Mouse (Mus musculus): Measurements from ENCODE around the gene Smagp. TPM values are rescaled to one million over a fixed set of nuclear protein-coding genes. Genes with fewer than 3 reads are reported as not detected.
A peak's percentile ranks its signal among the peaks of the same experiment; 100 is the strongest.

The Smagp gene
- polyA plus RNA-seq, 1 experiment from 2014 or later, result 1.6 TPM

- no peak for DNase-seq (ENCODE audit: low spot score)
- peaks cover 68% of the 10 kb centered on the region for H3K36me3 ChIP-seq (ENCODE audit: control insufficient read depth, insufficient read depth, low read length)
- H3K4me2 ChIP-seq (ENCODE audit: low read length), result no peak overlapping the region
- no peaks in the 10 kb centered on the region for H3K4me1 ChIP-seq (ENCODE audit: control insufficient read depth, insufficient read depth, low read length)
- no peaks in the 10 kb centered on the region for H3K27me3 ChIP-seq (replicated peaks; ENCODE audit: control insufficient read depth, insufficient read depth, low read length)
- no peak overlapping the region for H3K4me3 ChIP-seq (ENCODE audit: low read depth, low read length)
- no peak overlapping the region for H3K9ac ChIP-seq (ENCODE audit: low read length)
- H3K9me3 ChIP-seq (replicated peaks; ENCODE audit: control insufficient read depth, low read length), result no peaks in the 10 kb centered on the region
- ATAC-seq, result no peak
- H3K27ac ChIP-seq (ENCODE audit: low read depth, low read length), result no peak overlapping the region
- WGBS, result 92% methylated on average over 16 of the region's 16 CpGs
These were observed 58.8 kb downstream of the Smagp start for GRCm38 (mm10) chr15:100577972-100578371.

DNA sequence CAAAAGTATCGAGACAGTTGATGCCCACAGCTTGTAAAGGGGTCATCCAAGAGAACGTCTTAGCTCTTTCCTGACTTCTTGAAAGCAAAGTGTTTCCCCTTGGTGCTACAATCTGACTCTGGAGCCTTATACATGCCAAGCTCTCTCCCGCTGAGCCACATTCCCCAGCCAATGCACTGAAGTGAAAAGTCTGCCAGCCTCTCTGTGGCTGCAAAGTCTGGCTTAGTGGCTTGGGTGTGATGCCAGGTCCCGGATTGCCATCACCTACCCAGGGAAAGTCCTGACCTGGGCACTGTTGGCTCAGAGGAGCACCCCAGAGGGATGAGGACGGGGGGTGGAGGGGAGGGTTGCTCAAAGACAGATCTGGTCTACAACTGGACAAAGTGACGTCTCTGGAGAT is 59.9 kb downstream of the Smagp start:
- DNase-seq (ENCODE audit: low spot score) (no peak), ATAC-seq (no peak)
- no peak overlapping the region for H3K4me2 ChIP-seq (ENCODE audit: low read length)
- peaks cover 58% of the 10 kb centered on the region for H3K36me3 ChIP-seq (ENCODE audit: control insufficient read depth, insufficient read depth, low read length)
- H3K4me1 ChIP-seq (ENCODE audit: control insufficient read depth, insufficient read depth, low read length), result no peaks in the 10 kb centered on the region
- no peaks in the 10 kb centered on the region for H3K27me3 ChIP-seq (replicated peaks; ENCODE audit: control insufficient read depth, insufficient read depth, low read length)
- 87% methylated on average over 6 of the region's 6 CpGs for WGBS
- H3K9ac ChIP-seq (ENCODE audit: low read length), result no peak overlapping the region
- no peak overlapping the region for H3K27ac ChIP-seq (ENCODE audit: low read depth, low read length)
- no peak overlapping the region for H3K4me3 ChIP-seq (ENCODE audit: low read depth, low read length)
- no peaks in the 10 kb centered on the region for H3K9me3 ChIP-seq (replicated peaks; ENCODE audit: control insufficient read depth, low read length)

DNA sequence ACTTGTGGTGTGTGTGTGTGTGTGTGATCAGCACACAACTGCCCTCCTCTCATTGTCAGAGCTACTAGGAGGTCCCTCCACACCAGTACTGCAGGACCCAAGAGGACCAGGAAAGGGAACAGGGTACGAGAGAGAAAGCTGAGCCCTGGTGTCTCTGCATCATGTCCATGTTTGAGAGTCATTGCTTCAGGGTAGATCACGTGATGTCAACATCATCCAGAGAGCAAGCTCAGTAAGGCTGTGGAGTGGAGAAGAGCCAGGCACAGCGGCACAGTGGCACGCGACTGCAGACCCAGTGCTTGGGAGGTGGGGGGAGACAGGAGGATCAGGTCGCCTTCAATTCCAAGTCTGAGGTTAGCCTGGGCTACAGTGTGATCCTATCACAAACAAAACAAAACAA is 60.3 kb downstream of the Smagp start:
- Histone ChIP-seq H3K27me3 (replicated peaks; ENCODE audit: control insufficient read depth, insufficient read depth, low read length) (no peaks in the 10 kb centered on the region), H3K27ac (ENCODE audit: low read depth, low read length) (no peak overlapping the region), H3K9me3 (replicated peaks; ENCODE audit: control insufficient read depth, low read length) (no peaks in the 10 kb centered on the region), H3K4me3 (ENCODE audit: low read depth, low read length) (no peak overlapping the region), H3K4me1 (ENCODE audit: control insufficient read depth, insufficient read depth, low read length) (no peaks in the 10 kb centered on the region), H3K9ac (ENCODE audit: low read length) (no peak overlapping the region), H3K4me2 (ENCODE audit: low read length) (no peak overlapping the region), H3K36me3 (ENCODE audit: control insufficient read depth, insufficient read depth, low read length) (peaks cover 53% of the 10 kb centered on the region)
- ATAC-seq (no peak), DNase-seq (ENCODE audit: low spot score) (no peak)
- 85% methylated on average over 6 of the region's 6 CpGs for WGBS

- no peaks in the 10 kb centered on the region for H3K27me3 ChIP-seq (replicated peaks; ENCODE audit: control insufficient read depth, insufficient read depth, low read length)
- H3K4me1 ChIP-seq (ENCODE audit: control insufficient read depth, insufficient read depth, low read length), result no peaks in the 10 kb centered on the region
- ATAC-seq, result no peak
- no peaks in the 10 kb centered on the region for H3K9me3 ChIP-seq (replicated peaks; ENCODE audit: control insufficient read depth, low read length)
- no peak overlapping the region for H3K9ac ChIP-seq (ENCODE audit: low read length)
- H3K4me3 ChIP-seq (ENCODE audit: low read depth, low read length), result no peak overlapping the region
- no peak overlapping the region for H3K27ac ChIP-seq (ENCODE audit: low read depth, low read length)
- 87% methylated on average over 12 of the region's 12 CpGs for WGBS
- DNase-seq (ENCODE audit: low spot score), result no peak
- no peak overlapping the region for H3K4me2 ChIP-seq (ENCODE audit: low read length)
- peaks cover 45% of the 10 kb centered on the region for H3K36me3 ChIP-seq (ENCODE audit: control insufficient read depth, insufficient read depth, low read length)
These were observed 61.4 kb downstream of the Smagp start for GRCm38 (mm10) chr15:100575366-100575765.

DNA sequence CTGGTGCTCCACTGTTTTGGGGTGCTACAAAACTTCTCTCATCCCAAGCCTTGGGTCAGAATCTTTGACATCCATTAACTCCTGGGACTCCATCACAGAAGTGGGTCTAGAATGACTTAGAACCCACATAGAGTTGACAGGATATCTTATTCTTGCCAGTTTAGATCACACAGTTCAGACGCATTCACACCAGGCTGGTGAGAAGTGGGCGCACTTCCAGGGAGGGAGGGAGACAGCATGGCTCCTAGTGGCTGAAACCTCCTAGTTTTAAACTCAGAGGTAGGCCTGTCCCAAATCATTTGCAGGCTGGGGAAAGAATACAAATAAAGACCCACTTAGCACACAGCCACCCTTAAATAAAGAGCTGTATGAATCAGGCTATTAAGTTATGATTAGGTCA is 62.4 kb downstream of the Smagp start:
- H3K9ac ChIP-seq (ENCODE audit: low read length), result no peak overlapping the region
- DNase-seq (ENCODE audit: low spot score) (peak; percentile 13), ATAC-seq (no peak)
- 61% methylated on average over 2 of the region's 2 CpGs for WGBS
- no peak overlapping the region for H3K4me2 ChIP-seq (ENCODE audit: low read length)
- no peaks in the 10 kb centered on the region for H3K9me3 ChIP-seq (replicated peaks; ENCODE audit: control insufficient read depth, low read length)
- H3K27ac ChIP-seq (ENCODE audit: low read depth, low read length), result no peak overlapping the region
- no peak overlapping the region for H3K4me3 ChIP-seq (ENCODE audit: low read depth, low read length)
- no peaks in the 10 kb centered on the region for H3K4me1 ChIP-seq (ENCODE audit: control insufficient read depth, insufficient read depth, low read length)
- peaks cover 36% of the 10 kb centered on the region for H3K36me3 ChIP-seq (ENCODE audit: control insufficient read depth, insufficient read depth, low read length)
- H3K27me3 ChIP-seq (replicated peaks; ENCODE audit: control insufficient read depth, insufficient read depth, low read length), result no peaks in the 10 kb centered on the region

GRCm38 (mm10) chr15:100573946-100574345 is 62.8 kb downstream of the Smagp start:
- H3K27ac ChIP-seq (ENCODE audit: low read depth, low read length), result no peak overlapping the region
- 53% methylated on average over 6 of the region's 6 CpGs for WGBS
- peak; percentile 60 for DNase-seq (ENCODE audit: low spot score)

More at GRCm38 (mm10) chr15:100573946-100574345, 62.8 kb downstream of the Smagp start:
- H3K27me3 ChIP-seq (replicated peaks; ENCODE audit: control insufficient read depth, insufficient read depth, low read length), result no peaks in the 10 kb centered on the region
- ATAC-seq, result no peak
- H3K9ac ChIP-seq (ENCODE audit: low read length), result peak overlapping the region; percentile 13; the same call in 1 of the 2 replicates
- no peak overlapping the region for H3K4me2 ChIP-seq (ENCODE audit: low read length)
- no peaks in the 10 kb centered on the region for H3K4me1 ChIP-seq (ENCODE audit: control insufficient read depth, insufficient read depth, low read length)
- H3K4me3 ChIP-seq (ENCODE audit: low read depth, low read length), result no peak overlapping the region
- no peaks in the 10 kb centered on the region for H3K9me3 ChIP-seq (replicated peaks; ENCODE audit: control insufficient read depth, low read length)
- H3K36me3 ChIP-seq (ENCODE audit: control insufficient read depth, insufficient read depth, low read length), result peaks cover 32% of the 10 kb centered on the region

Small RNA genes within 50 kb of the gene (microRNA-seq; reads per million reads assigned to microRNA genes)
- not detected for gene Mir6961

Other genes starting within 250 kb of the Smagp start
- gene Gm5475, start 214.8 kb downstream of the Smagp start, polyA plus RNA-seq (2014; fragmentation: Nextera tagmentation; extraction: Ambion mirVana), result 0.07 TPM in 1 of 2 replicates, not detected in the other
- gene Slc11a2, start 211.9 kb downstream of the Smagp start, polyA plus RNA-seq (2014; fragmentation: Nextera tagmentation; extraction: Ambion mirVana), result 15.2 and 17.4 TPM in 2 replicates
- 40.5 and 43.1 TPM in 2 replicates for gene Letmd1, start 167.9 kb downstream of the Smagp start, polyA plus RNA-seq (2014; fragmentation: Nextera tagmentation; extraction: Ambion mirVana)
- gene Csrnp2, start 141.5 kb downstream of the Smagp start, polyA plus RNA-seq (2014; fragmentation: Nextera tagmentation; extraction: Ambion mirVana), result 37.1 and 42.8 TPM in 2 replicates
- gene Tfcp2, start 84.9 kb downstream of the Smagp start, polyA plus RNA-seq (2014; fragmentation: Nextera tagmentation; extraction: Ambion mirVana), result 22.1 and 23.6 TPM in 2 replicates
- gene Pou6f1, start 37.0 kb downstream of the Smagp start, polyA plus RNA-seq (2014; fragmentation: Nextera tagmentation; extraction: Ambion mirVana), result 36.9 and 42.0 TPM in 2 replicates
- 210 and 254 TPM in 2 replicates for gene Dazap2, start 21.6 kb downstream of the Smagp start, polyA plus RNA-seq (2014; fragmentation: Nextera tagmentation; extraction: Ambion mirVana)
- 0.18 and 0.66 TPM in 2 replicates for gene Bin2, start 32.6 kb upstream of the Smagp start, polyA plus RNA-seq (2014; fragmentation: Nextera tagmentation; extraction: Ambion mirVana)
- 0.60 and 0.88 TPM in 2 replicates for gene Cela1, start 51.0 kb upstream of the Smagp start, polyA plus RNA-seq (2014; fragmentation: Nextera tagmentation; extraction: Ambion mirVana)
- gene Galnt6, start 92.4 kb upstream of the Smagp start, polyA plus RNA-seq (2014; fragmentation: Nextera tagmentation; extraction: Ambion mirVana), result 0.09 and 0.10 TPM in 2 replicates
- 11.2 and 17.8 TPM in 2 replicates for gene Slc4a8, start 124.8 kb upstream of the Smagp start, polyA plus RNA-seq (2014; fragmentation: Nextera tagmentation; extraction: Ambion mirVana)
- gene Scn8a, start 232.9 kb upstream of the Smagp start, polyA plus RNA-seq (2014; fragmentation: Nextera tagmentation; extraction: Ambion mirVana), result 6.8 and 12.5 TPM in 2 replicates

Data from forebrain, embryonic 14.5 days (tissue).